Mouse (Mus musculus): ENCODE data around the gene Chd6.

Gene Chd6

DNA sequence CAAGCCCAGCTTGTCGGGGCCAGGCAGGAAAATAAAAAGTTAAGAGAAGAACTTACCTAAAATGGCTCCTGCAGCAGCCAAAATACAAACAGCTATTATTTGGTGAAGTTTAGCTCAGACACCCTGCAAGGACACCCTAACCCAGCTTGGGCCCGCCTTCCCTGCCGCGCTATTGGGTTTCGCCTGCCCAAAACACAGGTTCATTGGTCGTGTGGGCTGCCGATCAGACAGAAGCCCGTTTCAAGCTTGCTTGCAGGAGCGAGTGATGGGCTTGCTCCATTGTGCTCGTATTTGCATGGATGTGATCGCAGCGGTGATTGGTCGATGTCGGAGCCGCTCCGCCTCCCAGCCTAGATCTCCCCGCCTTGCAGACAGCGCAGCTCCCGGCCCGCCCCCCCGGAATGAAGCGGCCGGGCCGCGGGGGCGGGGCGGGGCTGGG, at the start of gene Chd6:
Gene Chd6 (minus strand): TSS at position 143 of the 439 bp plus-strand sequence.
- DNase-seq (ENCODE audit: inconsistent ontology term): peak; percentile 100

GRCm38 (mm10) chr2:161150004-161150842, 41.3 kb upstream of the Chd6 start:
- no peak for DNase-seq (ENCODE audit: inconsistent ontology term)

GRCm38 (mm10) chr2:161148428-161149020, 39.6 kb upstream of the Chd6 start:
- DNase-seq (ENCODE audit: inconsistent ontology term): peak; percentile 24

GRCm38 (mm10) chr2:161147656-161148427, 39.0 kb upstream of the Chd6 start:
- no peak for DNase-seq (ENCODE audit: inconsistent ontology term)

GRCm38 (mm10) chr2:161144799-161145198, 35.9 kb upstream of the Chd6 start:
- no peak for DNase-seq (ENCODE audit: inconsistent ontology term)

DNA sequence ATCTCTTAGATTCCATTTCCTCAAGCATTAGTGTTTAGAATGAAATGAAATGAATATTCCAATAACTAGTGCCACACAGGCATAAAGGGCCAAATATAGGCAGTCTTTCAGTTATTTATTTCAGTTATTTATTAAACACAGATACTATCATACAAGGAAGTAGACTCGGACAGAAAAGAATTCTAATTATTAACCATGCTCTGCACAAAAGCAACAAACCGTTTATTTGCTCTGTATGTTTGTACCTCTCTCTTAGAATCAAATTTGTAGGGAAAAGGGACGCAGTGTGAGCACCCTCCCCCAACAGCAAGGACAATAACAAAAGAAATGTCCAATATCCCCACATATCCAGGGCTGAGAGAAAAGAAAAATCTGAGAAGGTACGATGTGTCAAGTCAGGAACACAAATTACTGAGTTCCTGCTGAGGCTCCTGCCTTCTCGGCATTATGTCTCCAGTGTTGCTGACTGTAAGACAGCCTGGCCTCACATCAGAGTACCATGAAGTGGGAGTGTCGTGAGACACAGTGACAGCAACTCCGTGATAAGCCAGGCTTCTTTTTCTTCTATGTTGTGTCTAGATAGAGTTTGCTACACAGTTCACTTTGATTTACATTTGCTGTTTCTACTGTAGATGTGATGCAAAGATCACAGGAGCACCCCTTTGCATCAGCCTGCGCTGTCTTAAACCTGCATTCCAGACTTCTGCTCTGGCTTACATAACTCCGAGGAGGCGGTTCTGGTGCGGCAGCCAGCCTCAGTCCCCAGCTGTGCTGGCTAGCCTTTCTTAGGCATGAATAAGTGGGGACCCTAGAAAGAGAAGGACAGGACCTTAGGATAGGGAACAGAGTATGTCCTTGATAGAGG, 30.0 kb upstream of the Chd6 start:
- DNase-seq (ENCODE audit: inconsistent ontology term): no peak

DNA sequence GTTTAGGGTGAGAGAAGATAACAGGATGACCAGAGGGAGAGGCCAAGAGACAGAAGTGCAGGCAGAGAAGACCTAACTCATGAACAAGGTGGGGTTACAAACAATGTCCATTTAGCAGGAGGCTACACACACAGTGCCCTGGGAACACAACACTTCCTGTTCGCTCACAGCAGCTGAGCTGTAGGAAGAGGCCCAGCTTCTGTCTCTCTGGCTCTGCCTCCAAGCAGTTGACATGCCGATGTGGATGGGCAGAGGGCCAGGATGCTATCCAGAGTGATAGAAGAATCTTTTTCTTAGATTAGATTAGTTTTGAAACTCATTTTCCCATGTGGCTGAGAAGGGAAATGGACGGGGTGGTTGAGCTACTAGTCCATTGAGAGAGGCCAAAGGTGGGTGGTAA, 28.1 kb upstream of the Chd6 start:
- DNase-seq (ENCODE audit: inconsistent ontology term): peak; percentile 7

DNA sequence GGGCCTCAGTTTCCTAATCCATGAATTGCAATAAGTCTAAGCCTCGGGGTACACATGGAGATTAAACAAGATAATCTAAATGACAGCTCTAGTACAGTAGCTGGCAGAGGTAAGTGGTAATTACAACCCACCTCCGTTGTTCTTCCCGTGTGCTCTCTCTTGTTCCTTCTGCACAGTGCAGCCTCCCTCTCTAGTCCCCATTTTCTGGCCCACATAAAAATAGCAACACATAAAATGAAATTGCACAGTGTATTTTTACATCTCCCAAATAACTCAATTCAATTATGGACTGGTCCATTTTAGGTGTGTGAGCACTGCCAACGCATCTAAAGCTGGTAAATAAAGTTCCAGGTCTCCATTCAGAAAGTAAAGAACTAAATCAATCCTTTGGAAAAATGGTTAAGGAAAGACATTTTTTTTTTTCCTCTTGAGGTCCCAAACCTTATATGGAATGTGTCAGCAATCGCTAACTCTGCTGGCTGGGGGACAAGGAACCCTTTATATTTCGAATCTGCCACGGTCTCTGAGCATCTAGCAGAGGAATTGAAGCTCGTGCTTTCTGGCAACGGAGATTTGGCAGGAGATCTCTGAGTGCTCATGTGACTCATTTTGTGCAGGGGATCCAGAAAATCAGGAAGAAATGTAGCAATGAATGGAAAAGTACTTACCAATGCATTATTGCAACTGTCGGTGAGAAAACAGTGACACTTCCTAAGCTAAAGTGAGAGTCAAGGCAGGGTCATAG, 19.7 kb upstream of the Chd6 start:
- DNase-seq (ENCODE audit: inconsistent ontology term): peak; percentile 87

- no peak for DNase-seq (ENCODE audit: inconsistent ontology term)
Measured at GRCm38 (mm10) chr2:161112011-161112410, 3.1 kb upstream of the Chd6 start.

- no peak for DNase-seq (ENCODE audit: inconsistent ontology term)
Measured at GRCm38 (mm10) chr2:161109398-161109821, 535 bp upstream of the Chd6 start.

- DNase-seq (ENCODE audit: inconsistent ontology term): peak; percentile 62
Measured at GRCm38 (mm10) chr2:161108085-161108927, 569 bp downstream of the Chd6 start.

DNA sequence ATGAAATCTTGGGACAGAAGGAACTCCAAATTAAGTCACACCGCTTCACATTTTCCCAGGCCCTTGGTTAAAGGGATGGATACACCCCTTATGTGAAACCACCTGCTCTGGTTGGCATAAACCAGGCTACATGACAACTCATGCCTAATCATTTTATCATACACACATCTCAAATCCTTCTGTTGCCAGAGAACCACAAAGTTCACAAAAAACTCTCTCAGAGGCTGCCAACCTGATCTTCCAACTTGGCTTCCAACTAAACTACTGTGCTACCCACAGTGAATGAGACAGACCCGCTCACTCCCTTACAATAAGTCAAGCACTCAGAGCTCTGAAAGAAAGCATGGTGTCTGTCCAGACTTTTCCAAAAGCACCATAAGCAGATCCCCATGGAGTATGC, 1.6 kb downstream of the Chd6 start:
- DNase-seq (ENCODE audit: inconsistent ontology term): peak; percentile 30

DNA sequence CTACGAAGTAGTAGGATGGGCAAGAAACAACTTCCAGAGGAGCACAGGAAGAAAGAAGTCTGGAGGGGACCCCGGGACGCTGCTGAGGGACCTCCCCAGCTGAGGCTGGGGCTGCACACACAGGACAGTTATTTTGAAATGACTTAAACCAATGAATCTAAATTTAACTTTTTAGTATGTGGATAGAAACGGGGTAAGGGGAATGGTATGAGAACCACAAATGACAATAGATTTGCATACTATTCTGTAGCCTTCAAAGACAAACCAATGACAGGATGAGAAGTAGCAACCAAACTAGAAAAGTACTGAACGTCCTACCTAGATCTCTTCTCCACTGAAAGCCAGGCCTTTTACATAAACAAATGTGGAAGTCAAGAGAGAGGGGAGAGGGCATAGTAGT, 5.1 kb downstream of the Chd6 start:
- DNase-seq (ENCODE audit: inconsistent ontology term): no peak

DNA sequence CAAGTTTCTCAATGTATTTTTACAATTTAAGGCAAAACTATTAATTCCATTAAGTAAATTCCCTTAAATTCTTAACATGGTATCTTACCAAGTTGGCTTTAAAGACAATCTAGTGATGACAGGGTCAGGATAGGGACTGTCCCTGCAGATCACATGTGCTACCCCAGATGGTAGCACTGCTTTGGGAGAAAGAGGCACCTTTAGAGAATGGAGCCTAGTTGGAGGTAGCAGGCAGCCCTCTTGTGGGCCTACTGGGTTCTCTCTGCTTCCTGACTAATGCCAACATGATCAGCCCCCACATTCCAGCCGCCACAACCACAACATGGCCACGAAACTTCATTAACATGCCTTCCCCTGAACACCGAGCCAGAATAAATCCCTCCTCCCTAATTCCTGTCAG, 6.8 kb downstream of the Chd6 start:
- peak; percentile 36 for DNase-seq (ENCODE audit: inconsistent ontology term)

DNA sequence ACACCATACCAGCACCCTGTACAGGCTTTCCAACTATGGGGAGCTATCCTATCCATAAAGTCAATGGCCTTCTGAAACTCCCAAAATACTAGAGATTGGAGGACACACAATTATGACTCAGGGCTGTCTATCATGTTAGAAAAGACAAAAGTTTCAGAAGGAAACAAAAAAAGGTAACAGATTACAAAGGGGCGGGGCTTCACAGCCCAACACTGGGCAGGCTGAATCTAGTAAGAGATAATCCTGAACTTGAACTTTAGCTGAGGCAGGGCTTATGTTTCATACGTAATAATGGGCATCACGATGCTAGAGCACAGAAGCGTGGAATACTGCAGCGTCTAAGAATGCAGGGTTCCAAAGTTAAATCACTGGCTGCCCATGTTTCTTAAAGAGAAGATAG, 11.1 kb downstream of the Chd6 start:
- no peak for DNase-seq (ENCODE audit: inconsistent ontology term)

DNA sequence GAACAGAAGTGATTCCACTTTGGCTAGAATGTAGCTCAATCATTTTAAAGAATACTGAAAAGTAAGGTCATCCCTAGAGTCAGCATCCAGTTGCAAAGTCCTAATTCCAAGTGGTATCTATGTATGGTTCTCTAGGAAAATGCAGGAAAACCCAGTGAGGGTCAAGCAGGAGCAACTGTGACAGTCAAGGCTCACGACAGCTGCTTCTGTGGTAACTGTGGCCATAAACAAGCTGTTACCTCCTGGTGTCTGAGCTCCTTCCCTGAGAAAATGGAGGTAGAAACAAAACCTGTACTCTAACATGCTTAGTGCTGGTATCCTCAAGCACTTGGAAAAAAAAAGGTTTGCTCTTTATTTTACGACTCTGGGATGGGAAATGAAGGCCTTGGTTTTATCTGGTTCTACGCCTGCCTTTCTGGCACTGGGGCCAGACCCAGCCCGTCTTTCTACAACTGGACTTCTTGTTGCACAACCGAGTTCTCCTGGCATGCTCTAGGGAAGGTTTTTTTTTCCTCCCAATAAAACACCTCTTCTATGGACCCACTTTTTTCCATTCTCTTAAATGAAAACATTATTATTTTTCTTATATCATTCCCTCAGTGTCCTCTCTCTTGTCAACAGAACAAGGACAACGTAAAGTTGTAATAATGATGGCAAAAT, 18.0 kb downstream of the Chd6 start:
- DNase-seq (ENCODE audit: inconsistent ontology term): no peak

GRCm38 (mm10) chr2:161090200-161090599, 18.7 kb downstream of the Chd6 start:
- no peak for DNase-seq (ENCODE audit: inconsistent ontology term)

GRCm38 (mm10) chr2:161078590-161078989, 30.3 kb downstream of the Chd6 start:
- no peak for DNase-seq (ENCODE audit: inconsistent ontology term)

GRCm38 (mm10) chr2:161076262-161076661, 32.6 kb downstream of the Chd6 start:
- DNase-seq (ENCODE audit: inconsistent ontology term): no peak

All from Muller cell, postnatal 12 days (primary cell).